ENCODE assay signal across 8 mouse cellular contexts in genomic region chr17:56507161-56508068, GRCm38 (mm10). TPM values are rescaled to one million over a fixed set of nuclear protein-coding genes. Genes with fewer than 3 reads are reported as not detected.
DNase-seq lines count a peak whose midpoint lies in the region; ATAC-seq lines count a peak whose summit lies in the region.

No protein-coding gene starts in this region.

- H3K4me2 ChIP-seq in intestine, embryonic 14.5 days (ENCODE audit: low read length) = peak overlapping the region; percentile 89

- no peaks in the 10 kb centered on the region for H3K36me3 ChIP-seq in intestine, embryonic 14.5 days (ENCODE audit: control insufficient read depth, insufficient read depth, low read length)

- H3K4me3 ChIP-seq in intestine, embryonic 14.5 days (ENCODE audit: low read depth, low read length) = peak overlapping the region; percentile 62

- H3K27me3 ChIP-seq in intestine, embryonic 14.5 days (replicated peaks; ENCODE audit: control insufficient read depth, insufficient read depth, low read length) = peaks cover 42% of the 10 kb centered on the region

- H3K9me3 ChIP-seq in intestine, embryonic 14.5 days (ENCODE audit: control insufficient read depth, low read length) = no peaks in the 10 kb centered on the region

- intact Hi-C loops in left cerebral cortex, postnatal 14 days (cut with DNase I) = loop anchor here (5.0 kb wide), 1 partner anchor 35 kb away; no protein-coding TSS in a partner anchor

- DNase-seq in adrenal gland, adult 18-20 months (ENCODE audit: low spot score in 2 of 2) = peak; percentile 86 to 89
- DNase-seq in embryo, embryonic 11 days = peak; percentile 97
- DNase-seq in gastrocnemius, postnatal 25 days = peak; percentile 93
- peak; percentile 93 for DNase-seq in intestine, embryonic 14.5 days (ENCODE audit: low spot score)
- peak; percentile 98 for DNase-seq in left cerebral cortex, postnatal 14 days (ENCODE audit: low spot score in 2 of 2)
- peak; percentile 96 for DNase-seq in mesoderm, embryonic 11.5 days (ENCODE audit: low read depth, low spot score)
- peak; percentile 97 to 99 for DNase-seq in right cerebral cortex, postnatal 36 days (ENCODE audit: low spot score in 2 of 2)
- peak; percentile 85 for DNase-seq in yolk sac, embryonic 10.5 days (ENCODE audit: low spot score)

- WGBS in intestine, embryonic 14.5 days = under 1% methylated on average over 42 of the region's 42 CpGs

- 0 out of 2 replicates have a peak, but pooled peaks cover 4% of the 10 kb centered on the region for H3K4me1 ChIP-seq in intestine, embryonic 14.5 days (replicated peaks; ENCODE audit: control insufficient read depth, insufficient read depth, low read length)

- ATAC-seq in intestine, embryonic 14.5 days (replicated peaks; ENCODE audit: low FRiP score, low TSS enrichment, low read depth) = peak; percentile 94

- peak overlapping the region; percentile 89 for H3K27ac ChIP-seq in intestine, embryonic 14.5 days (ENCODE audit: low read depth)

- peak overlapping the region; percentile 65 for H3K9ac ChIP-seq in intestine, embryonic 14.5 days (ENCODE audit: low read length)

RNA-seq across cellular contexts. Expression of gene Znrf4, which starts 4.8 kb away (rescaled TPM):
- total RNA-seq in adrenal gland, adult 18-20 months (2021) = not detected
- total RNA-seq in gastrocnemius, postnatal 25 days (2021) = not detected
- not detected in 2 replicates for polyA plus RNA-seq in intestine, embryonic 14.5 days (2014; fragmentation: Nextera tagmentation; extraction: Ambion mirVana)
- not detected for total RNA-seq in left cerebral cortex, postnatal 14 days (2021)

RNA-seq across cellular contexts. Expression of gene Ptprs, which starts 31.1 kb away (rescaled TPM):
- total RNA-seq in adrenal gland, adult 18-20 months (2021) = 100 to 1,000 TPM; 130 to 188 TPM
- total RNA-seq in gastrocnemius, postnatal 25 days (2021) = 10 to 100 TPM; 37.7 to 39.6 TPM
- 94.4 and 99.6 TPM in 2 replicates for polyA plus RNA-seq in intestine, embryonic 14.5 days (2014; fragmentation: Nextera tagmentation; extraction: Ambion mirVana)
- total RNA-seq in left cerebral cortex, postnatal 14 days (2021) = 100 to 1,000 TPM; 644 to 661 TPM

RNA-seq across cellular contexts. Expression of gene Gm20219, which starts 46.8 kb away (rescaled TPM):
- 1 to 10 TPM in 1 of 2 experiments, under 1 TPM in 1; 0.86 to 1.0 TPM for total RNA-seq in adrenal gland, adult 18-20 months (2021)
- total RNA-seq in gastrocnemius, postnatal 25 days (2021) = under 1 TPM; 0.43 to 0.78 TPM
- polyA plus RNA-seq in intestine, embryonic 14.5 days (2014; fragmentation: Nextera tagmentation; extraction: Ambion mirVana) = 2.2 and 2.8 TPM in 2 replicates
- 1 to 10 TPM; 1.1 to 1.8 TPM for total RNA-seq in left cerebral cortex, postnatal 14 days (2021)

Comparison
In these comparisons a context has a peak if more than half of its experiments do, and no peak if none do; other contexts are left out.
1. Peak in every context shown above with its lines: DNase-seq, ATAC-seq, H3K4me3 ChIP-seq and H3K27ac ChIP-seq.